ENCODE assay signal across 12 mouse cellular contexts in genomic region chr2:163089475-163090123, GRCm38 (mm10). TPM values are rescaled to one million over a fixed set of nuclear protein-coding genes. Genes with fewer than 3 reads are reported as not detected.
A peak's percentile ranks its signal among the peaks of the same experiment; 100 is the strongest.
DNase-seq lines count a peak whose midpoint lies in the region; ATAC-seq and TF ChIP-seq lines count a peak whose summit lies in the region.
"Had no signal": no experiment of that assay in that cellular context is flagged by ENCODE, and none has a peak within 500 bp of the region (broad histone marks: within the 10 kb centered on the region; RNA-seq: fewer than 3 reads in every experiment).

No protein-coding gene starts in this region.

- H3K4me3 ChIP-seq in hindbrain, postnatal 0 days (ENCODE audit: low read length), result no peak overlapping the region
- H3K4me3 ChIP-seq in hindbrain, embryonic 13.5 days, result no peak overlapping the region
- H3K4me3 ChIP-seq in intestine, embryonic 16.5 days (ENCODE audit: low read length), result no peak overlapping the region
- H3K4me3 ChIP-seq in forebrain, embryonic 12.5 days (replicated peaks), result no peak overlapping the region
- H3K4me3 ChIP-seq: forebrain, embryonic 15.5 days; neural tube, embryonic 12.5 days had no signal

- no peaks in the 10 kb centered on the region for H3K27me3 ChIP-seq in hindbrain, postnatal 0 days (ENCODE audit: insufficient read depth, low read length)
- H3K27me3 ChIP-seq in hindbrain, embryonic 13.5 days, result no peaks in the 10 kb centered on the region
- no peaks in the 10 kb centered on the region for H3K27me3 ChIP-seq in intestine, embryonic 16.5 days (replicated peaks; ENCODE audit: control insufficient read depth, insufficient read depth, low read length)
- H3K27me3 ChIP-seq in forebrain, embryonic 12.5 days, result no peaks in the 10 kb centered on the region
- H3K27me3 ChIP-seq: forebrain, embryonic 15.5 days; neural tube, embryonic 12.5 days had no signal

- no peak overlapping the region for H3K9ac ChIP-seq in hindbrain, postnatal 0 days (replicated peaks; ENCODE audit: low read length)
- no peak overlapping the region for H3K9ac ChIP-seq in hindbrain, embryonic 13.5 days
- no peak overlapping the region for H3K9ac ChIP-seq in intestine, embryonic 16.5 days (ENCODE audit: low read depth, low read length)
- no peak overlapping the region for H3K9ac ChIP-seq in forebrain, embryonic 12.5 days
- H3K9ac ChIP-seq: forebrain, embryonic 15.5 days; neural tube, embryonic 12.5 days had no signal

- no peaks in the 10 kb centered on the region for H3K4me1 ChIP-seq in hindbrain, postnatal 0 days (ENCODE audit: insufficient read depth, low read length)
- H3K4me1 ChIP-seq in hindbrain, embryonic 13.5 days (replicated peaks), result no peaks in the 10 kb centered on the region
- H3K4me1 ChIP-seq in intestine, embryonic 16.5 days (ENCODE audit: control insufficient read depth, insufficient read depth, low read length), result no peaks in the 10 kb centered on the region
- no peaks in the 10 kb centered on the region for H3K4me1 ChIP-seq in forebrain, embryonic 12.5 days
- H3K4me1 ChIP-seq: forebrain, embryonic 15.5 days; neural tube, embryonic 12.5 days had no signal

- 78% methylated on average over 5 of the region's 5 CpGs for WGBS in hindbrain, postnatal 0 days
- 75% methylated on average over 5 of the region's 5 CpGs for WGBS in hindbrain, embryonic 13.5 days
- WGBS in intestine, embryonic 16.5 days, result 71% methylated on average over 5 of the region's 5 CpGs
- WGBS in forebrain, embryonic 12.5 days, result 78% methylated on average over 5 of the region's 5 CpGs

- no peaks in the 10 kb centered on the region for H3K9me3 ChIP-seq in hindbrain, postnatal 0 days (ENCODE audit: low read length)
- H3K9me3 ChIP-seq in hindbrain, embryonic 13.5 days, result no peaks in the 10 kb centered on the region
- H3K9me3 ChIP-seq in intestine, embryonic 16.5 days (ENCODE audit: control insufficient read depth, low read length), result no peaks in the 10 kb centered on the region
- H3K9me3 ChIP-seq in forebrain, embryonic 12.5 days, result no peaks in the 10 kb centered on the region
- H3K9me3 ChIP-seq: forebrain, embryonic 15.5 days; neural tube, embryonic 12.5 days had no signal

- ATAC-seq in hindbrain, postnatal 0 days, result no peak
- no peak for ATAC-seq in hindbrain, embryonic 13.5 days (ENCODE audit: low FRiP score)
- ATAC-seq in granulocyte monocyte progenitor cell, adult 5-6 weeks (replicated peaks; ENCODE audit: poor library complexity, severe bottlenecking), result peak; percentile 42; the same call in 1 of the 2 replicates
- no peak for ATAC-seq in intestine, embryonic 16.5 days
- no peak for ATAC-seq in forebrain, embryonic 12.5 days (ENCODE audit: low FRiP score)
- ATAC-seq: forebrain, embryonic 15.5 days had no signal

- no peaks in the 10 kb centered on the region for H3K36me3 ChIP-seq in hindbrain, postnatal 0 days (ENCODE audit: insufficient read depth, low read length)
- H3K36me3 ChIP-seq in hindbrain, embryonic 13.5 days, result no peaks in the 10 kb centered on the region
- H3K36me3 ChIP-seq in intestine, embryonic 16.5 days (ENCODE audit: control insufficient read depth, insufficient read depth, low read length), result no peaks in the 10 kb centered on the region
- peaks cover 5% of the 10 kb centered on the region; the same call in 1 of the 2 replicates for H3K36me3 ChIP-seq in forebrain, embryonic 12.5 days (replicated peaks)
- H3K36me3 ChIP-seq: forebrain, embryonic 15.5 days; neural tube, embryonic 12.5 days had no signal

- TF ChIP-seq CTCF in hindbrain, postnatal 0 days (IDR thresholded peaks at IDR 0.05; ENCODE audit: low read depth), result peak; percentile 30

- no peak overlapping the region for H3K27ac ChIP-seq in hindbrain, postnatal 0 days
- no peak overlapping the region for H3K27ac ChIP-seq in hindbrain, embryonic 13.5 days
- no peak overlapping the region for H3K27ac ChIP-seq in intestine, embryonic 16.5 days (ENCODE audit: low read length)
- no peak overlapping the region for H3K27ac ChIP-seq in forebrain, embryonic 12.5 days
- H3K27ac ChIP-seq: forebrain, embryonic 15.5 days; neural tube, embryonic 12.5 days had no signal

- DNase-seq in hindbrain, postnatal 0 days (ENCODE audit: low spot score), result no peak
- peak; percentile 78 for DNase-seq in 416B (ENCODE audit: low read depth)
- peak; percentile 63 for DNase-seq in NIH3T3 (ENCODE audit: low read depth)
- DNase-seq in cerebellum, postnatal 25 days, result no peak

- no peak overlapping the region for H3K4me2 ChIP-seq in hindbrain, postnatal 0 days (ENCODE audit: low read depth, low read length)
- H3K4me2 ChIP-seq in hindbrain, embryonic 13.5 days, result no peak overlapping the region
- no peak overlapping the region for H3K4me2 ChIP-seq in intestine, embryonic 16.5 days (ENCODE audit: low read depth, low read length)
- no peak overlapping the region for H3K4me2 ChIP-seq in forebrain, embryonic 12.5 days
- H3K4me2 ChIP-seq: forebrain, embryonic 15.5 days; neural tube, embryonic 12.5 days had no signal

RNA-seq across cellular contexts. Expression of gene Gtsf1l, which starts 1.9 kb away (rescaled TPM):
- not detected in 2 replicates for total RNA-seq in hindbrain, postnatal 0 days (2014; rRNA removed)
- polyA plus RNA-seq in hindbrain, postnatal 0 days (2015; fragmentation: Nextera tagmentation; extraction: Ambion mirVana), result not detected in 2 replicates
- 0.25 TPM in 1 of 2 replicates, not detected in the other for polyA plus RNA-seq in hindbrain, embryonic 13.5 days (2015; fragmentation: Nextera tagmentation; extraction: Ambion mirVana)
- total RNA-seq in granulocyte monocyte progenitor cell, adult 5-6 weeks (2014; fragmentation: Nextera tagmentation), result not detected in 2 replicates
- total RNA-seq in granulocyte monocyte progenitor cell, adult 5-6 weeks (2017), result not detected in 2 replicates
- polyA plus RNA-seq in intestine, embryonic 16.5 days (2015; fragmentation: Nextera tagmentation; extraction: Ambion mirVana), result not detected in 2 replicates
- not detected in 2 replicates for polyA plus RNA-seq in forebrain, embryonic 12.5 days (2016; fragmentation: Nextera tagmentation; extraction: Ambion mirVana)
- total RNA-seq: adrenal gland, adult 18-20 months had no signal
- polyA plus RNA-seq: forebrain, embryonic 15.5 days; limb, embryonic 14.5 days; neural tube, embryonic 12.5 days had no signal

RNA-seq across cellular contexts. Expression of gene Mybl2, which starts 35.1 kb away (rescaled TPM):
- 3.9 and 5.2 TPM in 2 replicates for total RNA-seq in hindbrain, postnatal 0 days (2014; rRNA removed)
- 3.7 and 4.5 TPM in 2 replicates for polyA plus RNA-seq in hindbrain, postnatal 0 days (2015; fragmentation: Nextera tagmentation; extraction: Ambion mirVana)
- 6.3 and 6.5 TPM in 2 replicates for polyA plus RNA-seq in hindbrain, embryonic 13.5 days (2015; fragmentation: Nextera tagmentation; extraction: Ambion mirVana)
- 60.2 and 71.5 TPM in 2 replicates for total RNA-seq in granulocyte monocyte progenitor cell, adult 5-6 weeks (2014; fragmentation: Nextera tagmentation)
- total RNA-seq in granulocyte monocyte progenitor cell, adult 5-6 weeks (2017), result 40.6 and 42.4 TPM in 2 replicates
- polyA plus RNA-seq in intestine, embryonic 16.5 days (2015; fragmentation: Nextera tagmentation; extraction: Ambion mirVana), result 18.0 and 19.0 TPM in 2 replicates
- 41.5 and 44.1 TPM in 2 replicates for polyA plus RNA-seq in forebrain, embryonic 12.5 days (2016; fragmentation: Nextera tagmentation; extraction: Ambion mirVana)

Comparison
In these comparisons a context has a peak if more than half of its experiments do, and no peak if none do; other contexts are left out.
1. DNase-seq: peak in 416B (single experiment) and NIH3T3 (single experiment); none in hindbrain, postnatal 0 days (single experiment) and cerebellum, postnatal 25 days (0 of 2).